Mouse (Mus musculus) liver, embryonic 14.5 days (tissue): ENCODE results near the gene Trnau1ap.

ENCODE experiments used
- CTCF ChIP-seq: IDR thresholded peaks from 2 replicates; pipeline ENCODE4 v1.5.1; 2016; ENCODE audit warnings: antibody characterized with exemption, low read depth, control low read depth
- EP300 ChIP-seq: IDR thresholded peaks from 2 replicates; pipeline ENCODE4 v1.6.1; 2016; ENCODE audit warnings: antibody characterized with exemption, low read depth

- TF ChIP-seq CTCF = no peak
- no peak for TF ChIP-seq EP300
Observed at GRCm38 (mm10) chr4:132369953-132370750, 40.8 kb upstream of the Trnau1ap start.
